Mouse (Mus musculus): ENCODE data around the gene Jak1. TPM values are rescaled to one million over a fixed set of nuclear protein-coding genes. Genes with fewer than 3 reads are reported as not detected.
A peak's percentile ranks its signal among the peaks of the same experiment; 100 is the strongest.
"Not testable (repeated sequence)": the region's sequence is repeated elsewhere in the genome, so short reads cannot be mapped to it uniquely, and the experiment has no call there.

Jak1 gene
- total RNA-seq, 2 experiments from 2014 or later: 105 to 108 TPM

- no peak for DNase-seq (ENCODE audit: low spot score in 2 of 2)
These were observed 15.0 kb upstream of the Jak1 start for GRCm38 (mm10) chr4:101280119-101280518.

GRCm38 (mm10) chr4:101276456-101277070 lies 11.5 kb upstream of the Jak1 start:
- no peak for DNase-seq (ENCODE audit: low spot score in 2 of 2)

GRCm38 (mm10) chr4:101275881-101276280 lies 10.8 kb upstream of the Jak1 start:
- no peak for DNase-seq (ENCODE audit: low spot score in 2 of 2)

- no peak for DNase-seq (ENCODE audit: low spot score in 2 of 2)
These were observed 5.7 kb upstream of the Jak1 start for GRCm38 (mm10) chr4:101270734-101271133.

- DNase-seq (ENCODE audit: low spot score in 2 of 2): not testable (repeated sequence)
These were observed 3.4 kb upstream of the Jak1 start for GRCm38 (mm10) chr4:101268506-101268905.

- no peak for DNase-seq (ENCODE audit: low spot score in 2 of 2)
These were observed 441 bp upstream of the Jak1 start for GRCm38 (mm10) chr4:101265523-101265922.

GRCm38 (mm10) chr4:101263968-101264740 lies 928 bp downstream of the Jak1 start:
- no peak for DNase-seq (ENCODE audit: low spot score in 2 of 2)

GRCm38 (mm10) chr4:101261596-101261995 lies 3.5 kb downstream of the Jak1 start:
- no peak for DNase-seq (ENCODE audit: low spot score in 2 of 2)

GRCm38 (mm10) chr4:101260744-101261291 lies 4.3 kb downstream of the Jak1 start:
- no peak for DNase-seq (ENCODE audit: low spot score in 2 of 2)

- no peak for DNase-seq (ENCODE audit: low spot score in 2 of 2)
These were observed 8.4 kb downstream of the Jak1 start for GRCm38 (mm10) chr4:101256526-101257210.

- DNase-seq (ENCODE audit: low spot score in 2 of 2): no peak
These were observed 10.3 kb downstream of the Jak1 start for GRCm38 (mm10) chr4:101254606-101255349.

GRCm38 (mm10) chr4:101254015-101254414 lies 11.1 kb downstream of the Jak1 start:
- no peak for DNase-seq (ENCODE audit: low spot score in 2 of 2)

- no peak for DNase-seq (ENCODE audit: low spot score in 2 of 2)
These were observed 12.1 kb downstream of the Jak1 start for GRCm38 (mm10) chr4:101252781-101253622.

GRCm38 (mm10) chr4:101252016-101252415 lies 13.1 kb downstream of the Jak1 start:
- DNase-seq (ENCODE audit: low spot score in 2 of 2): no peak

- DNase-seq (ENCODE audit: low spot score in 2 of 2): no peak
These were observed 14.9 kb downstream of the Jak1 start for GRCm38 (mm10) chr4:101249977-101250743.

- DNase-seq (ENCODE audit: low spot score in 2 of 2): no peak
These were observed 17.7 kb downstream of the Jak1 start for GRCm38 (mm10) chr4:101247355-101247754.

GRCm38 (mm10) chr4:101246569-101246968 lies 18.5 kb downstream of the Jak1 start:
- no peak for DNase-seq (ENCODE audit: low spot score in 2 of 2)

GRCm38 (mm10) chr4:101244257-101245011 lies 20.6 kb downstream of the Jak1 start:
- DNase-seq (ENCODE audit: low spot score in 2 of 2): peak in 1 of 2 experiments; percentile 27

GRCm38 (mm10) chr4:101240875-101241173 lies 24.3 kb downstream of the Jak1 start:
- no peak for DNase-seq (ENCODE audit: low spot score in 2 of 2)
